Mouse (Mus musculus) G1E (cell line): ENCODE measurements around the gene Rfx8. TPM values are rescaled to one million over a fixed set of nuclear protein-coding genes. Genes with fewer than 3 reads are reported as not detected.

Experiments used
- ATAC-seq: 2 replicates; pipeline ENCODE4 v1.8.0; 2016; ENCODE audit warnings: mild to moderate bottlenecking; ENCODE audit not compliant: insufficient number of reproducible peaks, poor library complexity, low FRiP score, severe bottlenecking; ENCODE audit errors: extremely low read depth
- DNase-seq: peaks from one replicate; pipeline ENCODE4 v3.0.0; 2012; ENCODE audit warnings: low spot score
- H3K27me3 ChIP-seq: 2 replicates; pipeline ENCODE4 v1.6.1; 2012; ENCODE audit warnings: mild to moderate bottlenecking, low read length, inconsistent platforms; ENCODE audit not compliant: insufficient read depth
- H3K36me3 ChIP-seq: replicated peaks from 2 replicates; pipeline ENCODE3; 2012; ENCODE audit warnings: mild to moderate bottlenecking, inconsistent platforms
- H3K4me1 ChIP-seq: 2 replicates; pipeline ENCODE4 v1.6.1; 2012; ENCODE audit warnings: low read depth, low read length, inconsistent platforms, mixed read lengths; ENCODE audit not compliant: insufficient read depth
- H3K4me3 ChIP-seq: 2 replicates; pipeline ENCODE4 v1.5.1; 2012; ENCODE audit warnings: low read depth, mild to moderate bottlenecking, inconsistent platforms, low read length, moderate library complexity, mixed read lengths
- H3K9me3 ChIP-seq: replicated peaks from 2 replicates; pipeline ENCODE4 v1.6.1; 2012; ENCODE audit warnings: inconsistent platforms
- CTCF ChIP-seq: IDR thresholded peaks from 2 replicates; pipeline ENCODE4 v1.5.1; 2012; ENCODE audit warnings: low read depth, low read length, inconsistent platforms, mixed read lengths
- GATA1 ChIP-seq: IDR thresholded peaks from 2 replicates; pipeline ENCODE4 v1.6.1; 2012; ENCODE audit warnings: borderline replicate concordance, low read length, inconsistent platforms, mixed read lengths
- GATA2 ChIP-seq: IDR thresholded peaks from 2 replicates; pipeline ENCODE4 v1.6.1; 2012; ENCODE audit warnings: low read depth, low read length, inconsistent platforms, borderline replicate concordance
- POLR2AphosphoS5 ChIP-seq: IDR thresholded peaks from 2 replicates; pipeline ENCODE4 v1.6.1; 2012; ENCODE audit warnings: low read depth, low read length, inconsistent platforms; ENCODE audit not compliant: insufficient replicate concordance
- TAL1 ChIP-seq: conservative IDR thresholded peaks from 2 replicates; pipeline ENCODE4 v1.6.1; 2012; ENCODE audit warnings: low read depth, low read length, inconsistent platforms, mixed read lengths
- polyA plus RNA-seq: library from polyadenylated mRNA; stranded (reverse); fragments of >175 nt; gene quantifications from 2 replicates; pipeline ENCODE4 v1.2.3, GENCODE M21; 2012
- total RNA-seq, 2 experiments: library from RNA; stranded (forward) in 1 of 2; stranded (reverse) in 1 of 2; fragments of 200-1000 nt in 1 of 2; fragments of >200 nt in 1 of 2; fragmentation: Nextera tagmentation in 1 of 2; gene quantifications; 2 replicates each; pipeline ENCODE4 v1.2.3; 2014 to 2017

The Rfx8 gene
- total and polyA plus RNA-seq, 3 experiments: 0.22 TPM; not detected in 2

GRCm38 (mm10) chr1:39735927-39736604 lies 15.3 kb upstream of the Rfx8 start:
- no peaks in the 10 kb centered on the region for H3K36me3 ChIP-seq
- no peaks in the 10 kb centered on the region for H3K27me3 ChIP-seq
- H3K4me1 ChIP-seq: no peaks in the 10 kb centered on the region
- DNase-seq: no peak
- no peak for ATAC-seq
- no peak overlapping the region for H3K4me3 ChIP-seq
- no peaks in the 10 kb centered on the region for H3K9me3 ChIP-seq
- TF ChIP-seq CTCF (no peak), POLR2AphosphoS5 (no peak), GATA1 (no peak), GATA2 (no peak), TAL1 (no peak)

- H3K4me3 ChIP-seq: no peak overlapping the region
- no peaks in the 10 kb centered on the region for H3K9me3 ChIP-seq
- H3K27me3 ChIP-seq: no peaks in the 10 kb centered on the region
- DNase-seq: no peak
- no peaks in the 10 kb centered on the region for H3K36me3 ChIP-seq
- no peaks in the 10 kb centered on the region for H3K4me1 ChIP-seq
- no peak for ATAC-seq
- no peak for TF ChIP-seq TAL1
- TF ChIP-seq CTCF: no peak
- no peak for TF ChIP-seq GATA2
- TF ChIP-seq GATA1: no peak
- TF ChIP-seq POLR2AphosphoS5: no peak
Measured at GRCm38 (mm10) chr1:39735493-39735892, 14.7 kb upstream of the Rfx8 start.

- H3K4me3 ChIP-seq: no peak overlapping the region
- peaks cover under 1% of the 10 kb centered on the region for H3K27me3 ChIP-seq
- no peaks in the 10 kb centered on the region for H3K36me3 ChIP-seq
- no peaks in the 10 kb centered on the region for H3K9me3 ChIP-seq
- no peak for TF ChIP-seq POLR2AphosphoS5
- no peak for TF ChIP-seq TAL1
- TF ChIP-seq GATA2: no peak
- TF ChIP-seq GATA1: no peak
- TF ChIP-seq CTCF: no peak
- no peak for ATAC-seq
- H3K4me1 ChIP-seq: no peaks in the 10 kb centered on the region
- no peak for DNase-seq
Measured at GRCm38 (mm10) chr1:39734881-39735280, 14.1 kb upstream of the Rfx8 start.

- H3K4me3 ChIP-seq: no peak overlapping the region
- H3K36me3 ChIP-seq: no peaks in the 10 kb centered on the region
- no peaks in the 10 kb centered on the region for H3K4me1 ChIP-seq
- no peak for DNase-seq
- no peak for ATAC-seq
- H3K9me3 ChIP-seq: no peaks in the 10 kb centered on the region
- TF ChIP-seq GATA2 (no peak), POLR2AphosphoS5 (no peak), CTCF (no peak), GATA1 (no peak), TAL1 (no peak)
- H3K27me3 ChIP-seq: peaks cover 3% of the 10 kb centered on the region
Measured at GRCm38 (mm10) chr1:39734311-39734710, 13.5 kb upstream of the Rfx8 start.

- no peak for TF ChIP-seq POLR2AphosphoS5
- TF ChIP-seq TAL1: no peak
- no peak for TF ChIP-seq GATA1
- no peak for TF ChIP-seq GATA2
- no peak for TF ChIP-seq CTCF
- Histone ChIP-seq H3K4me1 (no peaks in the 10 kb centered on the region), H3K4me3 (no peak overlapping the region), H3K27me3 (peaks cover 3% of the 10 kb centered on the region), H3K36me3 (no peaks in the 10 kb centered on the region), H3K9me3 (no peaks in the 10 kb centered on the region)
- ATAC-seq: no peak
- DNase-seq: no peak
Measured at GRCm38 (mm10) chr1:39733876-39734275, 13.1 kb upstream of the Rfx8 start.

GRCm38 (mm10) chr1:39732081-39732480 lies 11.3 kb upstream of the Rfx8 start:
- Histone ChIP-seq H3K27me3 (peaks cover 3% of the 10 kb centered on the region), H3K4me1 (no peaks in the 10 kb centered on the region), H3K9me3 (no peaks in the 10 kb centered on the region), H3K36me3 (no peaks in the 10 kb centered on the region), H3K4me3 (no peak overlapping the region)
- no peak for TF ChIP-seq POLR2AphosphoS5
- TF ChIP-seq GATA2: no peak
- TF ChIP-seq CTCF: no peak
- no peak for TF ChIP-seq GATA1
- no peak for TF ChIP-seq TAL1
- no peak for DNase-seq
- ATAC-seq: no peak
